Mouse (Mus musculus): Measurements from ENCODE around the gene Klhl5. TPM values are rescaled to one million over a fixed set of nuclear protein-coding genes. Genes with fewer than 3 reads are reported as not detected.
"Not testable (repeated sequence)": the region's sequence is repeated elsewhere in the genome, so short reads cannot be mapped to it uniquely, and the experiment has no call there.

Klhl5 gene
- polyA plus RNA-seq, 1 experiment from 2014 or later: 18.4 TPM

- H3K9ac ChIP-seq: no peak overlapping the region
- 84% methylated on average over 6 of the region's 6 CpGs for WGBS
- no peak overlapping the region for H3K4me3 ChIP-seq (replicated peaks)
- no peaks in the 10 kb centered on the region for H3K27me3 ChIP-seq
- 0 out of 2 replicates have a peak, but pooled peaks cover under 1% of the 10 kb centered on the region for H3K4me1 ChIP-seq
- H3K4me2 ChIP-seq: no peak overlapping the region
- no peak for ATAC-seq (replicated peaks; ENCODE audit: low FRiP score)
- no peak overlapping the region for H3K27ac ChIP-seq
- H3K36me3 ChIP-seq: no peaks in the 10 kb centered on the region
- H3K9me3 ChIP-seq (replicated peaks): no peaks in the 10 kb centered on the region
These were observed 5.7 kb upstream of the Klhl5 start for GRCm38 (mm10) chr5:65101621-65102020.

DNA sequence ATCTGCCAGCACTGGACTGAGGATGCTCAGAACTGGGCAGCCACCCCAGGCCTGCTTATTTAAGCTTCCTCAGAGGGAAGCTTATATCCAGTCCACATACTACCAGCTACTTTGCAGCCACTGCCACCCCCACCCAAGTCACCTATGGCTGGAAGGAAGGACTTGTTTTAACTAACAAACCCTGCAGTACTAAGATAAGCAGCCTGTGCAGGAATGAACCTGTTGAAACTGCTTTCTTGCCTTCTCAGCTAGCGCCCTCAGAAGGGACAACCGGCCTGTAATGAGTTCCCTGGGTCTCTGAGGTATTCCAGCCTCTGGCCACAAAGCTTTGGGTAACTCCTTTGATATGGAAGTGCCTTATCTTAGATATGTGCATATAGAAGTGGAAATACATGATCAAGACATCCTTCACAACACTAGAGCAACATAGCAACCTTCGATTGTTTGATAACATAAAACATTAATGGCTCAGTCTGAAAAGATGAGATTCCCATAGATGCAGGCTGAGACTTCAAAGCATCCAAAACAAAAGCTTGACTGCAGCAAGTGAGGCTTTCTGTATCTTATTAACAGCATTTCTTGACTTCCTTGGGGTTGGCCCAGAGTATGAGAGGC, 5.2 kb upstream of the Klhl5 start:
- ATAC-seq (replicated peaks; ENCODE audit: low FRiP score): no peak; the same call in 1 of the 2 replicates
- WGBS: 73% methylated on average over 3 of the region's 3 CpGs
- no peak overlapping the region for H3K4me2 ChIP-seq
- H3K4me3 ChIP-seq (replicated peaks): no peak overlapping the region
- H3K36me3 ChIP-seq: no peaks in the 10 kb centered on the region
- H3K4me1 ChIP-seq: 0 out of 2 replicates have a peak, but pooled peaks cover 5% of the 10 kb centered on the region
- no peaks in the 10 kb centered on the region for H3K9me3 ChIP-seq (replicated peaks)
- no peaks in the 10 kb centered on the region for H3K27me3 ChIP-seq
- no peak overlapping the region for H3K9ac ChIP-seq
- H3K27ac ChIP-seq: peak overlapping the region; percentile 24; the same call in 1 of the 2 replicates

- no peak overlapping the region for H3K4me2 ChIP-seq
- H3K36me3 ChIP-seq: no peaks in the 10 kb centered on the region
- H3K27me3 ChIP-seq: no peaks in the 10 kb centered on the region
- no peak overlapping the region for H3K4me3 ChIP-seq (replicated peaks)
- WGBS: 73% methylated on average over 10 of the region's 10 CpGs
- no peaks in the 10 kb centered on the region for H3K9me3 ChIP-seq (replicated peaks)
- 0 out of 2 replicates have a peak, but pooled peaks cover 5% of the 10 kb centered on the region for H3K4me1 ChIP-seq
- no peak overlapping the region for H3K9ac ChIP-seq
- ATAC-seq (replicated peaks; ENCODE audit: low FRiP score): no peak
- 0 out of 2 replicates have a peak overlapping the region, but pooled peaks have one; percentile 24 for H3K27ac ChIP-seq
These were observed 4.7 kb upstream of the Klhl5 start for GRCm38 (mm10) chr5:65102641-65103042.

DNA sequence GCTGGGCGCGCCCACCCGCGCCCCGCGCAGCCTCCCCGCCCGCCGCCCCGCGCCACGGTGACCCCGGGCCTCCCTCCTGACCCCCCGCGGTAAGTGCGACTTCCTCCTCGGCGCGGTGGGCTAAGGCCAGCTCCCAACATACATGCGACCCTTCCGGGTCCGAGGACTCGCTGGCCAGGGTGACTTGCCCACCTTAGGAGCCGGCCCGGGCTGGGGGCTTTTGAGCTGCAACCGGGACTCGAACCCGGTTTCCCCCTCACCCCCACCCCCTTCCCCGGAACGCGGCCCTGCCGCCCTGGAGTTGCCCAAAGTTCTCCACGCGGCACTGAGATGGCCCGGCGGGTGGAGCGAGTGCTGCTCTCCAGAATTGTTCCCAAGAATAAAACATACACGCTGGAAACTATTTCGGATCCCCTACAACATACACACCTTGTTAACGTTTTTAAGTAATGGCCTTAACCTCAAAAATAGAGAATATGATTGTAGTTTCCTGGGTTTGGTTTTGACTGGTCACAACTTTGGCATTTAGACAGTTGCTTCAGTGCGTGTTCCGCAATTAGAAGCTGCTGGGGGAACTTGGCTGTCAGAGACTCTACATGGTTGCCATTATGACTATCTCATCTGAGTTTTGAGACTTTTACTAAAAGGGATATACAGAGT, 564 bp downstream of the Klhl5 start:
- 4% methylated on average over 40 of the region's 42 CpGs for WGBS
- Histone ChIP-seq H3K4me3 (replicated peaks) (peak overlapping the region; percentile 79), H3K4me2 (peak overlapping the region; percentile 76), H3K27ac (peak overlapping the region; percentile 87), H3K9me3 (replicated peaks) (no peaks in the 10 kb centered on the region), H3K4me1 (peaks cover 17% of the 10 kb centered on the region; the same call in 1 of the 2 replicates), H3K9ac (peak overlapping the region; percentile 73), H3K27me3 (no peaks in the 10 kb centered on the region), H3K36me3 (no peaks in the 10 kb centered on the region)
- peak; percentile 59 for ATAC-seq (replicated peaks; ENCODE audit: low FRiP score)

GRCm38 (mm10) chr5:65112225-65112624, 4.9 kb downstream of the Klhl5 start:
- not testable (repeated sequence) for H3K27me3 ChIP-seq; H3K4me2 ChIP-seq; H3K4me3 ChIP-seq (replicated peaks); ATAC-seq (replicated peaks; ENCODE audit: low FRiP score); H3K9me3 ChIP-seq (replicated peaks); H3K9ac ChIP-seq; H3K27ac ChIP-seq
- Histone ChIP-seq H3K4me1 (peaks cover 12% of the 10 kb centered on the region; the same call in 1 of the 2 replicates), H3K36me3 (peaks cover 10% of the 10 kb centered on the region)
- WGBS: 54% methylated on average over 3 of the region's 3 CpGs

DNA sequence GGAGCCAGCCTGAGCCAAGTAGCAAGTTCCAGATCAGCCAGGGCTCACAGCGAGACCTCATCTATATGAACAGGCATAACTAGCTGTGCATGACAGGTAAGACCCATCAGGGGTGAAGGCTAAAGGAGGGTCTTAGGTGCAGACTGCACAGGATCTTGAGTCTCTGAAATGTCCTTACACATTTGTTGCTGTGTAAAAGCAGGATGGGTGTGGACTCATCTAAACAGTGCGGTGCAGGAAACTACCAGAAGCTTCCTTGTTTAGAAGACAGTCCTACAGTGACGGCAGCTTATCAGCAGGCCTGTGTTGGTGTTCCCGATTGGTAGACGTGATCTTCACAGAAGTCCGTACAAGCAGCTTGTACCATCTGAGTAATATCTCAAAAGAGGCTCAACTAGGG, 6.0 kb downstream of the Klhl5 start:
- no peak overlapping the region for H3K4me3 ChIP-seq (replicated peaks)
- no peak overlapping the region for H3K4me2 ChIP-seq
- no peaks in the 10 kb centered on the region for H3K27me3 ChIP-seq
- H3K4me1 ChIP-seq: peaks cover 9% of the 10 kb centered on the region; the same call in 1 of the 2 replicates
- no peak overlapping the region for H3K27ac ChIP-seq
- H3K9me3 ChIP-seq (replicated peaks): no peaks in the 10 kb centered on the region
- ATAC-seq (replicated peaks; ENCODE audit: low FRiP score): no peak
- peaks cover 10% of the 10 kb centered on the region for H3K36me3 ChIP-seq
- 87% methylated on average over 6 of the region's 6 CpGs for WGBS
- H3K9ac ChIP-seq: no peak overlapping the region

GRCm38 (mm10) chr5:65116789-65117188, 9.4 kb downstream of the Klhl5 start:
- Histone ChIP-seq H3K4me2 (no peak overlapping the region), H3K4me3 (replicated peaks) (no peak overlapping the region), H3K9me3 (replicated peaks) (no peaks in the 10 kb centered on the region), H3K27me3 (no peaks in the 10 kb centered on the region), H3K27ac (no peak overlapping the region), H3K9ac (no peak overlapping the region), H3K4me1 (no peaks in the 10 kb centered on the region), H3K36me3 (peaks cover 10% of the 10 kb centered on the region)
- ATAC-seq (replicated peaks; ENCODE audit: low FRiP score): no peak
- 93% methylated on average over 2 of the region's 2 CpGs for whole genome bisulfite sequencing

DNA sequence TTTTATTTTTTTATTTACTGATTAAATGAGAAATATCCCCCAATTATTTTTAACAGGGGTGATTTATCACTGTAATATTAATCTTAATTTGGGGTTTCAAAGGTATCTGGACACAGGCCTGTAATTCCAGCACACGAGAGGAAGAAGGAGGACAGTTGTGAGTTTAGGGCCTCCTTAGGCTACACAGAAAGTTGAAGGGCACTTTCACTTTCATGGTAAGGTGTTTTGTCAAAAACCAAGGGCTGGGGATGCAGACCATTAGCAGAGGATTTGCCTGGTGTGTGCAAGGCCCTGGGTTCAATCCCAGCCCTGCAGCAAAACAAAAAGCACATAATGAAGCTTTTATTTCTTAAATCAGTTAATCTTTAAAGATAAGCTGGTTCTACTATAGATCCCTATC, 12.2 kb downstream of the Klhl5 start:
- no peaks in the 10 kb centered on the region for H3K9me3 ChIP-seq (replicated peaks)
- no peak overlapping the region for H3K9ac ChIP-seq
- WGBS: 70% methylated on average over 1 of the region's 1 CpGs
- H3K4me2 ChIP-seq: no peak overlapping the region
- H3K4me3 ChIP-seq (replicated peaks): no peak overlapping the region
- no peaks in the 10 kb centered on the region for H3K27me3 ChIP-seq
- peaks cover 10% of the 10 kb centered on the region for H3K36me3 ChIP-seq
- no peak for ATAC-seq (replicated peaks; ENCODE audit: low FRiP score)
- no peak overlapping the region for H3K27ac ChIP-seq
- H3K4me1 ChIP-seq: no peaks in the 10 kb centered on the region

GRCm38 (mm10) chr5:65119918-65120317, 12.6 kb downstream of the Klhl5 start:
- Histone ChIP-seq H3K27ac (no peak overlapping the region), H3K4me1 (no peaks in the 10 kb centered on the region), H3K4me3 (replicated peaks) (no peak overlapping the region), H3K36me3 (peaks cover 10% of the 10 kb centered on the region), H3K9me3 (replicated peaks) (no peaks in the 10 kb centered on the region), H3K27me3 (no peaks in the 10 kb centered on the region), H3K9ac (no peak overlapping the region), H3K4me2 (no peak overlapping the region)
- 53% methylated on average over 3 of the region's 3 CpGs for WGBS
- no peak for ATAC-seq (replicated peaks; ENCODE audit: low FRiP score)

DNA sequence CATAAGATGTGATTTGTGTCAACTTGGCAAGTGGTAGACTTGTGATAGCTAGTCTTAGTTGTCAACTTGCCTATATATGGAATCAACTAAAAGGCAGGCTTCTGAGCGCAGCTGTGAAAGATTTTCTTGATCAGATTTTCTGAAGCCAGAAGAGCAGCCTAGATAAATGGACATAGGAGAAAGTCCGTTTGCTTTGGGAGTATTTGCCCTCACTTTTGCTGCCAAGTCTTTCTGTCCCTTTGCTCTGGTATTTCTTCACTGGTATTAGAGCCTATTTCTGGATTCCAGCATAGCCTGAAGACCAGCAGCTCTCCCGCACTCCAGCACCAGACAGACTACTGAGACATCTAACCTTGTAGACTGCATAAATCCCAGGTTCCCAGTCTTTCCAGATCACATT, 15.3 kb downstream of the Klhl5 start:
- H3K36me3 ChIP-seq: no peaks in the 10 kb centered on the region
- no peak for ATAC-seq (replicated peaks; ENCODE audit: low FRiP score)
- H3K27ac ChIP-seq: no peak overlapping the region
- WGBS: 93% methylated on average over 3 of the region's 3 CpGs
- no peaks in the 10 kb centered on the region for H3K27me3 ChIP-seq
- no peak overlapping the region for H3K4me2 ChIP-seq
- no peaks in the 10 kb centered on the region for H3K9me3 ChIP-seq (replicated peaks)
- H3K9ac ChIP-seq: no peak overlapping the region
- no peak overlapping the region for H3K4me3 ChIP-seq (replicated peaks)
- H3K4me1 ChIP-seq: no peaks in the 10 kb centered on the region

GRCm38 (mm10) chr5:65126137-65126536, 18.8 kb downstream of the Klhl5 start:
- H3K4me1 ChIP-seq: peaks cover 8% of the 10 kb centered on the region; the same call in 1 of the 2 replicates
- H3K27me3 ChIP-seq: no peaks in the 10 kb centered on the region
- no peak for ATAC-seq (replicated peaks; ENCODE audit: low FRiP score)
- 89% methylated on average over 1 of the region's 1 CpGs for WGBS
- no peak overlapping the region for H3K4me3 ChIP-seq (replicated peaks)
- H3K9me3 ChIP-seq (replicated peaks): no peaks in the 10 kb centered on the region
- H3K4me2 ChIP-seq: no peak overlapping the region
- H3K9ac ChIP-seq: no peak overlapping the region
- H3K36me3 ChIP-seq: no peaks in the 10 kb centered on the region
- H3K27ac ChIP-seq: no peak overlapping the region

DNA sequence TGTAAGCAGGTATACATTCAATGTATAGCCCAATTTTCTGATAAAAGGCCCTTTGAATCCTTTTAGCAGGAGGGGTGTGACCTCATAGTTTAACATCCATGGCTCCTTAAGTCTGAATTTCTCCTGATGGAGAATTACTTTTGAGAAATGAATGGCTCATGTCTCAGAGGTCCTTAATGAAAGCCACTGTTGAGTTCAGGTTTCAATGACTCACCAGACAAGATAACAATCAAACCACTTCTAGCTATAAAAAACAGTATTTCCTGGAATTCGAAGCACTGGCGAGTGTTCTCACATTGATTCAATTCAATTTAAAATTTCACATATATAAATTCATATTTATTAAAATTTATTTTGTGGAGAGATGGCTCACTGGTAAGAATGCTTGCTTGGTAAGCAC, 21.1 kb downstream of the Klhl5 start:
- no peak overlapping the region for H3K4me3 ChIP-seq (replicated peaks)
- H3K27ac ChIP-seq: no peak overlapping the region
- ATAC-seq (replicated peaks; ENCODE audit: low FRiP score): no peak
- 63% methylated on average over 2 of the region's 2 CpGs for WGBS
- no peaks in the 10 kb centered on the region for H3K27me3 ChIP-seq
- H3K4me1 ChIP-seq: peaks cover 15% of the 10 kb centered on the region; the same call in 1 of the 2 replicates
- no peak overlapping the region for H3K9ac ChIP-seq
- H3K4me2 ChIP-seq: no peak overlapping the region
- no peaks in the 10 kb centered on the region for H3K9me3 ChIP-seq (replicated peaks)
- H3K36me3 ChIP-seq: no peaks in the 10 kb centered on the region
